Mouse (Mus musculus) hindbrain, embryonic 12.5 days (tissue): Measurements from ENCODE around the gene Rfpl4. TPM values are rescaled to one million over a fixed set of nuclear protein-coding genes. Genes with fewer than 3 reads are reported as not detected.
"Not testable (repeated sequence)": the region's sequence is repeated elsewhere in the genome, so short reads cannot be mapped to it uniquely, and the experiment has no call there.

Experiments
- ATAC-seq: fragments of 200-750 bp; cut with Nextera tagmentation; 2 replicates; pipeline ENCODE4 v1.8.0; 2017; ENCODE audit warnings: moderate TSS enrichment; ENCODE audit not compliant: low FRiP score
- H3K27ac ChIP-seq: fragments of 300-500 bp; sonication (generic); 2 replicates; pipeline ENCODE4 v1.5.1; 2016; ENCODE audit warnings: mild to moderate bottlenecking
- H3K27me3 ChIP-seq: fragments of 300-500 bp; sonication (generic); 2 replicates; pipeline ENCODE4 v1.6.1; 2016; ENCODE audit warnings: mild to moderate bottlenecking
- H3K36me3 ChIP-seq: fragments of 300-500 bp; sonication (generic); 2 replicates; pipeline ENCODE4 v1.6.1; 2016; ENCODE audit warnings: mild to moderate bottlenecking
- H3K4me1 ChIP-seq: fragments of 300-500 bp; sonication (generic); 2 replicates; pipeline ENCODE4 v1.6.1; 2016
- H3K4me2 ChIP-seq: fragments of 300-500 bp; sonication (generic); replicated peaks from 2 replicates; pipeline ENCODE4 v1.6.1; 2016; ENCODE audit warnings: mild to moderate bottlenecking
- H3K4me3 ChIP-seq: fragments of 300-500 bp; sonication (generic); 2 replicates; pipeline ENCODE4 v1.5.1; 2016; ENCODE audit warnings: mild to moderate bottlenecking
- H3K9ac ChIP-seq: fragments of 300-500 bp; sonication (generic); 2 replicates; pipeline ENCODE4 v1.6.1; 2016; ENCODE audit warnings: mild to moderate bottlenecking, moderate library complexity
- H3K9me3 ChIP-seq: fragments of 300-500 bp; sonication (generic); replicated peaks from 2 replicates; pipeline ENCODE4 v1.6.1; 2016; ENCODE audit warnings: mild to moderate bottlenecking
- WGBS: fragments of 180-500 bp; shearing (Covaris S2); methylation state at CpG from one replicate; pipeline ENCODE4 v1.1.7; 2016; 5-methylcytosine and 5-hydroxymethylcytosine counted together
- polyA plus RNA-seq: library from polyadenylated mRNA; unstranded; fragments of >200 nt; fragmentation: Nextera tagmentation; extraction: Ambion mirVana; gene quantifications from 2 replicates; pipeline ENCODE4 v1.2.1, GENCODE M21; 2016

The Rfpl4 gene
- polyA plus RNA-seq: not detected in 2 replicates

DNA sequence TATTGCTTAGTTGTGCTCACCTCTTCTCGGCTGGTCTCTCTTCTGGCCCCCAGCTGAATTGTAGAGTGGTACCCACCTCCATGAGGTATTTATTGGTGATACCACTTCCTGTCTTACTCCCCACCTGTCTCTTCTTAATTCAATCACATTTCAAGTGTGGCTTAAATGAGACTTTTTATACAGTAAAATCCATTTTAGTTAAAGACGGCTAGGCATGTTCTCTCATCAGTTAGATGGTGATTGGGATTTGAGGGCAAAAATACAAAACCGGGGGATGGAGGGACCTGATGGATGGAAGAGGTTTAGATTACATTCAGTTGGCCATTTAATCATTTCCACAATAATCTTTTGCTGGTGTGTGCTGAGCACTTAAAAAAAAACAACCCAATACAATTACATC lies at the start of gene Rfpl4:
Rfpl4 (minus strand) TSS at position 101 of the 400 bp plus-strand sequence.
- Histone ChIP-seq H3K27ac (no peak within 1 kb of the TSS), H3K27me3 (no peaks in the 10 kb centered on the region), H3K9me3 (no peaks in the 10 kb centered on the region; the same call in 1 of the 2 replicates), H3K4me3 (no peak within 1 kb of the TSS), H3K4me2 (no peak within 1 kb of the TSS), H3K36me3 (no peaks in the 10 kb centered on the region), H3K9ac (no peak within 1 kb of the TSS), H3K4me1 (no peaks in the 10 kb centered on the region)
- WGBS: 89% methylated on average over 3 of the region's 3 CpGs
- no peak for ATAC-seq

DNA sequence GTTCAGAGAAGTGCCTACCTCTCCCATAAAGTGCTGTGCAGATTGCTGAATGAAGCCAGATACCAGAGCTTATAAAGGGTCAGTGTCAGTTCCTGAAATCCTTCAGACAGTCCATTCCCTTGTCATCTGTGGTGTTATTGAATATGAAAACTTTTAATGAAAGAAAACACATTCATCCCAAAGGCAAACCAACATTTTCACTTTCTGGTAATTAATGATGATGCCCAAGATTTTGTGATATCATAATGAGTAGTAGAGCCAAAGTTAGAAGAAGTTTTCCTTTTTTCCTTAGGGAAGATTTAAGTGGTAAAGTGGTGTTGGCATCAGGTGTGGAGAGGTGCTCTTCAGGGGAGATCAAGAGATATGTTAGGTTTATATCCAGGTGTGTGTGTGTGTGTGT lies 32.8 kb upstream of the Rfpl4 start, which contains the start of gene Vmn1r55:
Vmn1r55 (minus strand) TSS at position 101 of the 400 bp plus-strand sequence.
- not testable (repeated sequence) for H3K27me3 ChIP-seq, H3K36me3 ChIP-seq, H3K4me3 ChIP-seq, H3K9me3 ChIP-seq, H3K27ac ChIP-seq, H3K4me1 ChIP-seq, ATAC-seq, H3K9ac ChIP-seq, H3K4me2 ChIP-seq

DNA sequence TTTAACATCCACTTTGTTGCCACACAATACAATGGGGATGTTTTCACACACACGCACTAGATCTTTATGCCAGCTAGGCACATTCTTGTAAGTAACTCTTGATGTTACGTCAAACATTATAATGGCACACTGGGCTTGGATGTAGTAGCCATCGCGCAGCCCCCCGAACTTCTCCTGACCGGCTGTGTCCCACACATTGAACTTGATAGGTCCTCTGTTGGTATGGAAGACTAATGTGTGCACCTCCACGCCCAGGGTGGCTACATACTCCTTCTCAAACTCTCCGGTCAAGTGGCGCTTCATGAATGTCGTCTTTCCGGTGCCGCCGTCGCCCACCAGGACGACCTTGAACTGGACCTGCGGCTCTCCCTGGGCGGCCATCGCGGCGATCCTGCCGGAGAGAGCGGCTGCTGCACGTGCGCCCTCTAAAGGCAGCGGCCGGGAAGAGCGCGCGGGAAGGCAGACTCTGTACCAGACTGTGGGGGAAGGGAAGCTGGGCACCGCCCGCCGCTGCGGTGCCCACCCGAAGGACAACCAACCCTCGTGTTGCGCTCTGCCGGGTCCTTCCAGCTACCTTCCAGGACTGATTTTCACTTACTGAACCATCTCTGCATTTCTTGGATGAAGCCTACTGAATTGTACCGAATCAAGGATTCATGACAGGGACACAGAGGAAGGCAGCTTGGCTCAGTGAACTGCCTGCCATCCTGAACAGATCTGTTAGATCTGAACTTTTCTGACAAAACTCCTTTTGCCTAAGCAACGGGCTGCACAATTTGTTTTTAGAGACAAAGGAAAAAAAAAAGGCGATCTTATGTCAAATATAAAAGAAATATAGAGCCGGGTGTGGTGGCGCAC lies 9.0 kb upstream of the Rfpl4 start, which contains the start of gene Rasl2-9:
Rasl2-9 (minus strand) TSS at position 402 of the 858 bp plus-strand sequence.
- no peaks in the 10 kb centered on the region; the same call in 1 of the 2 replicates for H3K9me3 ChIP-seq
- H3K9ac ChIP-seq: peak within 1 kb of the TSS; percentile 39
- H3K4me2 ChIP-seq: peak within 1 kb of the TSS; percentile 56
- no peaks in the 10 kb centered on the region for H3K36me3 ChIP-seq
- no peaks in the 10 kb centered on the region; the same call in 1 of the 2 replicates for H3K27me3 ChIP-seq
- H3K4me1 ChIP-seq: no peaks in the 10 kb centered on the region
- no peak within 1 kb of the TSS for H3K27ac ChIP-seq
- peak within 1 kb of the TSS; percentile 31 for H3K4me3 ChIP-seq
- peak; percentile 81 for ATAC-seq
- 20% methylated on average over 42 of the region's 42 CpGs for WGBS

- Histone ChIP-seq H3K27ac (no peak overlapping the region), H3K36me3 (no peaks in the 10 kb centered on the region), H3K4me2 (no peak overlapping the region), H3K4me1 (no peaks in the 10 kb centered on the region), H3K9ac (no peak overlapping the region), H3K9me3 (no peaks in the 10 kb centered on the region; the same call in 1 of the 2 replicates), H3K27me3 (no peaks in the 10 kb centered on the region; the same call in 1 of the 2 replicates), H3K4me3 (no peak overlapping the region)
- WGBS: 92% methylated on average over 8 of the region's 8 CpGs
- no peak for ATAC-seq
Measured at GRCm38 (mm10) chr7:5125078-5125477, 8.3 kb upstream of the Rfpl4 start.

DNA sequence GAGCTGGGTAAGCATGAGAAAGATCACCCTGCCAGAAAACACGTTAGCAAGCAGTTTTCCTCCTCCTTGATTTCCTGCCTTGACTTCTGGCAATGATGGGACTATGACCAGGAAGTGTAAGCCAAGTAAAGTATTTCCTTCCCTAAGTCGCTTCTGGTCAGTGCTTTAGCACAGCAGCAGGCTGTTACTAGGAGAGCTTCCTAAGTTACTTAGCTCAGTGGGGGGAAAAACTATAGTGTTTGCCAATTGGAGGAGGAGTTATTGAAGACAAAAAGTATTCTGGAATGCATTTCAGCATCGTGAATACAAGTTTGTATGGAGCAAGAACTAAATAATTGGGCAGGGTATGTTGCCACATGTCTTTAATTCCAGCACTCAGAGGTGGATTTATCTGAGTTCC lies 4.0 kb downstream of the Rfpl4 start:
- H3K27ac ChIP-seq: no peak overlapping the region
- no peak overlapping the region for H3K9ac ChIP-seq
- no peaks in the 10 kb centered on the region for H3K27me3 ChIP-seq
- WGBS: 41% methylated on average over 3 of the region's 3 CpGs
- H3K4me3 ChIP-seq: no peak overlapping the region
- H3K4me2 ChIP-seq: no peak overlapping the region
- no peaks in the 10 kb centered on the region for H3K9me3 ChIP-seq
- no peaks in the 10 kb centered on the region for H3K4me1 ChIP-seq
- ATAC-seq: no peak
- H3K36me3 ChIP-seq: no peaks in the 10 kb centered on the region

DNA sequence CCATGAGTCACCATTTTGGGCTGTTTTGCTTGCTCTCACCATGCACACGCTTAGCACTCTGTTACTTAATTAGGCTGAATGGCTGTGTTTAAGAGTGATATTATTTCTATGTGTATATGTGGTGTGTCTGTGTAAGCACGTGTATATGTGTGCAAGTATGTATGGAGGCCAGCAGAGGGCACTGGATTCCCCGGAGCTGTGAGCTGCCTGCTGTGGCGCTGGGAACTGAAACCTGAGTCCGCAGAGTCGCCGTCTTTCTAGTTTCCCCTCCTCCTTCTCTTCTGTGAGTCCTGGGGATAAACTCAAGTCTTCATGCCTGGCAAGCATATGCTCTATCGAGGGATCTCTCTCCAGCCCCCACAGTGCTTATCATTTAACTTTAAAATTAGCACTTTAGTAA lies 7.4 kb downstream of the Rfpl4 start:
- no peak overlapping the region for H3K27ac ChIP-seq
- ATAC-seq: no peak
- no peak overlapping the region for H3K4me2 ChIP-seq
- H3K9me3 ChIP-seq: no peaks in the 10 kb centered on the region
- H3K4me3 ChIP-seq: no peak overlapping the region
- H3K4me1 ChIP-seq: no peaks in the 10 kb centered on the region
- no peaks in the 10 kb centered on the region for H3K36me3 ChIP-seq
- WGBS: 85% methylated on average over 8 of the region's 8 CpGs
- no peak overlapping the region for H3K9ac ChIP-seq
- no peaks in the 10 kb centered on the region for H3K27me3 ChIP-seq

- Histone ChIP-seq H3K36me3 (no peaks in the 10 kb centered on the region), H3K27me3 (no peaks in the 10 kb centered on the region), H3K4me1 (no peaks in the 10 kb centered on the region), H3K9ac (no peak overlapping the region), H3K4me3 (no peak overlapping the region), H3K9me3 (no peaks in the 10 kb centered on the region), H3K4me2 (no peak overlapping the region), H3K27ac (no peak overlapping the region)
- 84% methylated on average over 4 of the region's 4 CpGs for WGBS
- ATAC-seq: no peak
Measured at GRCm38 (mm10) chr7:5108272-5108671, 8.5 kb downstream of the Rfpl4 start.

- Histone ChIP-seq H3K4me3 (no peak overlapping the region), H3K4me1 (no peaks in the 10 kb centered on the region), H3K9ac (no peak overlapping the region), H3K36me3 (peaks cover 17% of the 10 kb centered on the region), H3K27me3 (no peaks in the 10 kb centered on the region), H3K4me2 (no peak overlapping the region), H3K27ac (no peak overlapping the region), H3K9me3 (no peaks in the 10 kb centered on the region)
- WGBS: 88% methylated on average over 2 of the region's 2 CpGs
- no peak for ATAC-seq
Measured at GRCm38 (mm10) chr7:5102564-5102963, 14.2 kb downstream of the Rfpl4 start.

DNA sequence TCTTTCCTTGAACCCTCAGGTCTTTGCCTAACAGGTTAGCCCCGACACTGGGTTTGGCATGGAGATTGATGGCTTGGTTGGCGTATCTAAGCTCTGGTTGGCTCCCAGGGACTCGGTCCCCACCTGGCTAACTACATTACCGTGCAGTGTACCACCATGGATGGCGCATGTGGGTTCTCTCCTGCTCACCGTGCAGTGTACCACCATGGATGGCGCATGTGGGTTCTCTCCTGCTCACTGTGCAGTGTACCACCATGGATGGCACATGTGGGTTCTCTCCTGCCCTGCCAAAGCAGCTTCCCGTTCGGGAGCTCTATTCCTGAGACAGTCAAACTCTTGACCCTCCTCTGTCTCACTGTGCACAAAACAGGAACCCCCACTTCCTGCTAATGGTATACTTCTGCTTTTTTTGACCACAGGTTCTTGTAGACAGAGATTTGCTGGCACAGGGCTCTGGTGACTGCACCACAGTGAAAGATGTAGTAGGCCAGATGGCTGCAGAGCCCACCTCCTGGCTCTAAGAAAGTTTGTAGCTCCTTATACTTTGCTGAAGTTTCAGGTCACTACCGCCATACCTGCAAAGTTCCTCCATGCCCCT lies 15.6 kb downstream of the Rfpl4 start:
- WGBS: 89% methylated on average over 10 of the region's 10 CpGs
- no peak for ATAC-seq
- Histone ChIP-seq H3K36me3 (peaks cover 31% of the 10 kb centered on the region), H3K27ac (no peak overlapping the region), H3K4me3 (no peak overlapping the region), H3K4me2 (no peak overlapping the region), H3K27me3 (no peaks in the 10 kb centered on the region), H3K4me1 (no peaks in the 10 kb centered on the region), H3K9me3 (no peaks in the 10 kb centered on the region), H3K9ac (no peak overlapping the region)

DNA sequence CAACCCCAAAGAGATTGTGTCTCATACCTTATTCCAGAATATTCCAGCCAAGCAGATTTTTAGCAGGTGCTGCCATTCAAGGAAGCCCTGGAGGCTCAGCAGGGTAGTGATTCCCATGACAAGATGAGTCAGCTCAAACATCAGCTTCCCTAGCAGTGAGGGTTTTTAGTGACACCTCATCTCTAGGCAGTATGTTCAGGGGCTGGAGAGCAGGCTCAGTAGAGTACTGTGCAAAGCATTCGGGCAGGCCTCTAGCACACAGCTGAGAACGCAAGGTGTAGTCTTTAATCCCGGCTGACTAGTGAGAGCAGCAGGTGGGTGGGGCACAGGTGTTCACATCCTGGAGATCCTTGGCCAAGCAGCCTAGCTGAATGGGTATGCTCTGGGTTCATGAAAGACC lies 17.0 kb downstream of the Rfpl4 start:
- Histone ChIP-seq H3K4me2 (no peak overlapping the region), H3K4me3 (no peak overlapping the region), H3K27ac (no peak overlapping the region), H3K9me3 (no peaks in the 10 kb centered on the region), H3K36me3 (peaks cover 45% of the 10 kb centered on the region), H3K27me3 (no peaks in the 10 kb centered on the region), H3K9ac (no peak overlapping the region), H3K4me1 (no peaks in the 10 kb centered on the region)
- 83% methylated on average over 3 of the region's 3 CpGs for WGBS
- ATAC-seq: no peak

- Histone ChIP-seq H3K4me3 (no peak overlapping the region), H3K9ac (no peak overlapping the region), H3K4me2 (no peak overlapping the region), H3K27ac (no peak overlapping the region), H3K27me3 (no peaks in the 10 kb centered on the region), H3K36me3 (peaks cover 55% of the 10 kb centered on the region), H3K9me3 (no peaks in the 10 kb centered on the region), H3K4me1 (no peaks in the 10 kb centered on the region)
- no peak for ATAC-seq
- 95% methylated on average over 5 of the region's 5 CpGs for WGBS
Measured at GRCm38 (mm10) chr7:5098769-5099168, 18.0 kb downstream of the Rfpl4 start.

DNA sequence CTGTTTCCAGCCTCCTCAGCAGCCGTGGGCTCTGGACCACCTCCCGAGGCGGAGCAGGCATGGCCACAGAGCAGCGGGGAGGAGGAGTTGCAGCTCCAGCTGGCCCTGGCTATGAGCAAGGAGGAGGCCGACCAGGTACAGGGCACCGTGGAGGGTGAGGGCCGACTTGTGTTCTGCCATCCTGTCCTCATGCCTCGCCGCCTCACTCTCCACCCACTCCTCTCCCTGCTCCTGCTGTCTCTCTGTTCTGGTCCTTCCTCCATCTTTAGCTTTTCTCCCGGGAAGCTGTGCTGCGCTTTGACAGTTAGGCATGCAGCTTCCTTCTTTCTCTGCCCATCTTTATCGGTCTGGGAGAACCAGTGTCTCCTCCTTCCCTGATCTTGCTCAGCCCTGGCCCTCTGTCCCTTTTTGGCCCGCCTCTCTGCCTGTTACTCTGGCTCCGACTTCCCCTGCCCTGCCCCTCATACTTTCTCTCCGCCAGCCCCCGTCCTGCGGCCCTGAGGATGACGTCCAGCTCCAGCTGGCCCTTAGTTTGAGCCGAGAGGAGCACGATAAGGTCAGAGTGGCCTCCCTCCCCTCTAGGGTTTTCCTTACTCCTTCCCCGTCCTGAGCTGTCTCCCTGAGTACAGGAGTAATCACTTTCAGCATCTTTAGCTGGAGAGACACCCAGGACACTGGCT lies 23.8 kb downstream of the Rfpl4 start:
- no peak overlapping the region for H3K4me2 ChIP-seq
- H3K36me3 ChIP-seq: peaks cover 71% of the 10 kb centered on the region
- no peak overlapping the region for H3K4me3 ChIP-seq
- no peaks in the 10 kb centered on the region for H3K9me3 ChIP-seq
- ATAC-seq: no peak
- H3K4me1 ChIP-seq: no peaks in the 10 kb centered on the region
- H3K27me3 ChIP-seq: no peaks in the 10 kb centered on the region
- no peak overlapping the region for H3K27ac ChIP-seq
- H3K9ac ChIP-seq: no peak overlapping the region
- 88% methylated on average over 21 of the region's 21 CpGs for WGBS
